Mouse (Mus musculus) cerebellum, postnatal 36 days (tissue): ENCODE data around the gene Gm5475.

Experiments used
- DNase-seq, 2 experiments: peaks; one replicate each; pipeline ENCODE4 v3.0.0; 2021 to 2022; ENCODE audit warnings: mixed read lengths in 2 of 2

Gene Gm5475

DNA sequence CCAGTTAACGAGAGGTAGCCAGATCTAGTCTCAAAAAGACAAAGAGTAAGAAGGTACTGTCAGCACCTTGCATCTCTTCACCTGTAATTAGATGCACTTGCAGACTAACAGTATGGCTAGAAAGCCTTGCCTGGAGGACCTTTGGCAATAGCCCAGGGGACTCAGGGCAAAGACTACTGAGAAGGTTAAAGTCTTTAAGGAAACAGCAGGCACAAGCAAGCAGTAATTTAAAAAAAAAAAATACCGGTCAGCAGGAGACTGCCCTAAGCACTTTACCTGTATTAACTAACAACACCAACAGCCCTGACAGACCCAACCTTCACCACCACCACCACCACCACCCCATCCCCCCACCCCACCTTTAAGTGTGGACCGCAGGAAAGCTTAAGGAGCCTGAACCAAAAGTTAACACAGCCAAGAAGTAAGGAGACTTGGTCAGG is at the start of gene Gm5475:
TSS of gene Gm5475 (plus strand) at position 390 of the 440 bp plus-strand sequence.
- peak in 1 of 2 experiments; percentile 10 for DNase-seq

GRCm38 (mm10) chr15:100375066-100375465 is 46.9 kb upstream of the Gm5475 start:
- peak; percentile 50 to 71 for DNase-seq

GRCm38 (mm10) chr15:100377847-100378505 is 44.0 kb upstream of the Gm5475 start:
- peak in 1 of 2 experiments; percentile 10 for DNase-seq

DNA sequence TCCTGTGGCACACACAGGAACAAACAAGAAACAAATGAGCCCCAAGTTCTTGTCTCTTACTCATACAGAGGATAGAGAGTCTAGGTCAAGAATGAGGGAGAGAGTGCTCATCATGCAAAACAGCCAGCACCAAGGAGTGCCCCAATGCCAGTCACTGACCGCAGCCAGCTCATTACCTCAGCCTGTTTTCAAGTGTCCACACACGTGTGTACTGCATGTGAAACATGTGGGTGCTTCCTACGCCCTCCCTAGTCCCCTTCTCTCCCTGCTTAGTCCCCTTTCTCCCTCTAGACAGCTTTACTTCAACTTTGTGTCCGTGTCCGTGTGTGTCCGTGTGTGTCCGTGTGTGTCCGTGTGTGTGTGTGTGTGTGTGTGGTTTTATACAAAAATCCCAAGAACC is 42.3 kb upstream of the Gm5475 start:
- DNase-seq, result no peak

GRCm38 (mm10) chr15:100380104-100380503 is 41.8 kb upstream of the Gm5475 start:
- no peak for DNase-seq

GRCm38 (mm10) chr15:100385705-100386104 is 36.2 kb upstream of the Gm5475 start:
- DNase-seq, result no peak

- no peak for DNase-seq
Observed at GRCm38 (mm10) chr15:100387544-100388223, 34.3 kb upstream of the Gm5475 start.

GRCm38 (mm10) chr15:100388224-100388835 is 33.6 kb upstream of the Gm5475 start:
- DNase-seq, result no peak

DNA sequence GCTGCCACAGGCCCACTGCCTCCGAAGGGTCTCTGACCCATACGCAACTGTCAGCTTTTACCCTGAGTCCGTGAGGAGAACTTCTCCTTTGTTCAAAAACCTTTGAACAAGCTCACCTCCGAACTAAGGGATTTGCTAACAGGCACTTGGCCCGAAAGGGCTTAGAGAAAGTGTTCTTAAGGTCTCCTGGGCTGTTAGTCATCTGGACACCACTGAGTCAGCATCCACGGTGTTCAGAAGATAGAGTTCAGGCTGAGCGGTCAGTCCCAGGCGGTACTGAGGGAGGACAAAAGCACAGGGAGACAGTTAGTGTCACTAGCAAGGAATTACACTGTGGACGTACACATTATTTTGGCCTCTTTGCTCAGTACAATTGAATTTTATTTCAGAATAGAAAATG is 33.1 kb upstream of the Gm5475 start:
- no peak for DNase-seq

DNA sequence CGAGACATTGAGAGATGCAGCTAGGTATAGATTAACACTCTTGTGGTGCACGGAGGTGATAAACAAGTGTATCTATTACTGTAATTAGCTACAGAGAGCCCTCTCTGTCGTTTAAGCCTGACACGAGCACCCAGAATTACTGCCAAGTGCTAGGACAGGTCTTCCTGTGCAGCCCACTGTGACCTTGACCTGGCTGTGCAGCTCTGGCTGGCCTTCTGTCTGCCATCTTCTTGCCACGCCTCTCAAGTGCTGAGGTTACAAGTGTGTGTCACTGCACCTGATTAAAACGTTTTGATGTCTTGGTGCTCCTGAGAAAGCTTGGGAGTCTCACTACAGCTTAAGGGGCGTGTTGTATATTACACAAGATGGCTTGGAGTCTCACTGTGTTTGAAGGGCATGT is 30.9 kb upstream of the Gm5475 start:
- DNase-seq, result no peak

DNA sequence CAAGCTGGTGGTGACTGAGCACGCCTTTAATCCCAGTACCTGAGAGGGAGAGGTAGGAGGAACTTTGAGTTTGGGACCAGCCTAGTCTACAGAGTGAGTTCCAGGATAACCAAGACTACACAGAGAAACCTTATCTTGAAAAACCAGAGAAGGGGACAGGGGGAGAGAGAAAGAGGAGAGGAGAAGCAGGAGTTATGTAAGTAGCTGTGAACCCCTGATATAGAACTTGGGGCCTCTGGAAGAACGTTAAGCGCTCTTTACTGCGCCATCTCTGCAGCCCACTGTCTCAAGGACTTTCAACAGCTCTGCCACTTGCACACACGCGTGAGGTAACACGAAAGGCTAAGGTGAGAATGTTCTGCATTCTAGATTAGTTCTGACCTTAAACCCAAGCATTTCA is 30.3 kb upstream of the Gm5475 start:
- DNase-seq, result no peak

GRCm38 (mm10) chr15:100393016-100393415 is 28.9 kb upstream of the Gm5475 start:
- no peak for DNase-seq

GRCm38 (mm10) chr15:100395561-100395960 is 26.4 kb upstream of the Gm5475 start:
- DNase-seq, result no peak

DNA sequence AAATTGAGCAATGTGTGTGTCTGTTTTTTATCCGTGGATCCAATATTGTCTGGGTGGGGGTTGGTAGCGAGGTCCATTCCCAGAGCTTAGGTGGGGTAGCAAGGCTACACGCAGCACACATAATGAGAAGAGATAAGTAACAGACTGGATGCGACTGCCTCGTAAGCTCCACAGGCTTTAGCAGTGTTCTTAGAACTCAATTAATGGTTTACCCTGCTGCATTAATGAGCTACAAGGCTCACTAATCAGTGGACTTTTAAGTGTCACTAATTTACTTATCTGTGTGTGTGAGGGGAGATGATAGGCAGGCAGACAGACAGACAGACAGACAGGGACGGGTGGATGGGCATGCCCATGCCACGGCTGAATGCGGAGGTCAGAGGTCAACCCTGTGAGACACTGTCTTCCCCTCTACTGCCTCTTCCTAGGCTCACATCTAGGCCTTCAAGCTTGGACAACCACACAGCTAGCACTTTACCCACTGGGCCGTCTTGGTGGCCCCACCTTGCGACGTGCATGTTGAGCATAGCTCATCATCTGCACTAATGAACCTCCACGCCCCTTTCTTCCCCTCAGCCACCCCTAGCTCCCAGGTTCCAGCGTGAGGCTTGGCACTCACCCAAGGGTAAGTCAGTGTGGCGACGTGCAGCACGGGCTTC is 21.2 kb upstream of the Gm5475 start:
- DNase-seq, result no peak

DNA sequence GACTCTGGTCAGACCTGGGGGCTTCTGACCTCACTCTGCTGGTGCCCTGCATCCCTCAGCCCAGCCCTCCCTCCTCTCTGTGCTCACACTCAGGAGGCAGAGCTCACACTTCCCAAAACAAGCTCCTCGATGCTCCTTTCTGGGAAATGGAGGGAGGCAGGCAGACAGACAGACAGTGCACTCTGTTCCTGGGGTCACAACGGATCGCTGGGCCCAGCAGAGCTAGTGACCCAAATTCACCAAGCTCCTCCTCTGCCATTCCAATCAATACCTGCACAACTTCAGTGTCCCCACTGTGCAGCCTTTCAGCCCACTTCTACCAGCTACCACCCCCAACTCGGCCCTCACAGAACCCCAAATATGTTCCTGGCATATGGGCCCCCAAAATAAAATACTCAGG is 20.1 kb upstream of the Gm5475 start:
- DNase-seq, result no peak

GRCm38 (mm10) chr15:100402347-100402746 is 19.6 kb upstream of the Gm5475 start:
- DNase-seq, result no peak

DNA sequence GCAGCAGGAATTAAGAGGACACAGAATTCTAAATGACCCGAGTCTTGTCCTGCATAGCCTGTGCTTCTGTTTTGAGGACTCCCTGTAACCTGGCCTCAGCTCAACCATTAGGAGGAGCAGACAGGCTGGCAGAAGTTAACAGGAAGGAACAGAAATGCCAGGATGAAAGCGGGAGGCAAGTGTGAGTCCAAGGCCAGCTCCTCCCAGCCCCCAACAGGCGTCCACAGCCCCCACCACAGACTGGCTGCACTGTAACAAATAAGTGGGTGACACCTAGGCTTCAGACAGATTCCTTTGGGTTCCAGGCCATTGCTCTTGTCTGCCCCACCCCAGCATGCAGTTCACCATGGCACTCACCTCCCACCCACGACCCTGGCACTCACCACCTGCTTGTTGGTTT is 19.1 kb upstream of the Gm5475 start:
- no peak for DNase-seq

- DNase-seq, result no peak
Observed at GRCm38 (mm10) chr15:100403318-100404000, 18.5 kb upstream of the Gm5475 start.

- no peak for DNase-seq
Observed at GRCm38 (mm10) chr15:100406088-100406487, 15.9 kb upstream of the Gm5475 start.

DNA sequence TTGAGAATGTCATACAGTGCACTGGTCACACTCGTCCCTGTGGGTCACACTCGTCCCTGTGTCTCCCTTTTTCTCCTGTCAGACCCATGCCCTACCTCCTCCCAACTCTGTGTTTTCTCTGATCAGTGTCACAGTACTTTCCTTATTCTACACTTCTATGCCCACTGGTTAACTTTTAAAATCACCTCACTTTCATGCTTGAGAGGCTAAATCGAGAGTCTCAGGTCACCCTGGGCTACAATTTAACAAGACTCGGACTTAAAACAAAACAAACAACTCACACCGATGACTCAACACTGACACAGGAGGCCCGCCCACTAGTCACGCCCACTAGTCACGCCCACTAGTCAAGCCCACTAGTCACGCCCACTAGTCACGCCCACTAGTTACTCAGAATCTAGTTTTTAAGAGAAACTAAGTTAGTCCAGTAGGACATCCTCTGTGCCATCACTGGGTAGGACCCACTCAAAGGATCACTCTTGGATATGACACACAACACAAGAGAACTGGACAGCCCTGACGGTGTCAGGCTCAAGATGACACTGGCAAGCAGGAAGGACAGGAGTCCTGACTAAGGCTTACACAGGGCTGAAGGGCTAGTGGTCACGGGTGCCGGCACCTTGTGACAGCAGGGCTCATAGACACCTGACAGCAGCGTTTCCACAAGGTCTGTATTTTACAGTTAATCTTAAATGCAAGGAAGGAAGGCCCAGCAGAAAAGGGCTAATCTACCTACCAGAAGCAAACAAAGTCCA is 10.9 kb upstream of the Gm5475 start:
- no peak for DNase-seq

GRCm38 (mm10) chr15:100411731-100412130 is 10.2 kb upstream of the Gm5475 start:
- no peak for DNase-seq

DNA sequence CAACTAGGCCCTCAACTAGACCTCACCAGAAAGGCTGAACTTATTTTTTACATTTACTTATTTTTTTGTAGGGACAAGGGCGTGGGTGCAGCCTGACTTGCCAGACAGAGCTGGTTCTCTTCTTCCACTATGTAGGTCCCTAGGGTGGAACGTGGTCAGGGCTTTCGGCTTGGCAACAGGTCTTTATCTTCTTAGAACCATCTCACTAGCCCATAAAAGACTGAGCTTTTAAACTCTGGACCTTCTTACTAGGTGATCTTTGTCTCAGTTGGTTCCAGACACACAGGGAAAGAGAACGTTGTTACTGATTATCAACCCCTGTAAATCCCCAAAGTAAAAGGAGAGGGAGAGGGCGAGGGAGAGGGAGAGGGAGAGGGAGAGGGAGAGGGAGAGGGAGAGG is 8.6 kb upstream of the Gm5475 start:
- DNase-seq, result no peak
